Mouse (Mus musculus): ENCODE results near the gene Gm37240. TPM values are rescaled to one million over a fixed set of nuclear protein-coding genes. Genes with fewer than 3 reads are reported as not detected.

The Gm37240 gene
- polyA plus RNA-seq, 1 experiment from 2014 or later, result 0.16 TPM

DNA sequence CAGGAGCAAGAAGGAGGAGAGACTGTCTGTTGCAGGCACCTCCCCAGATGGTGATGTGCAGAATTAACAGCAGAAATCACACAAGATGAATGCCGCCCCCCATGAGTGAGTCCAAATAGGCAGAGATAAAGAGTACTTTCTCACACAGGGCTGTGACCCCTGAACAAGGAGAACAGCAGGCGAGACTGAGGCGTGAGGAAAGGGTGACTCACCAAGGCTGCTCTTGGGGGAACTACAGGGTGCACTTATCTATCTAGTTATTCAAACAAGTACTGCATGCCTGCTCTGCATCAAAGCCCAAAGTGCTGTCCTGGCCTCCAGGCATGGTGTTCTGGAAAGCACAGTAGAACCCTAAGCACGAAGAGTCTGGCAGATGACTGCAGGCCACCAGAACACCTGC is 113.4 kb downstream of the Gm37240 start:
- no peaks in the 10 kb centered on the region for H3K4me1 ChIP-seq (replicated peaks)
- H3K27me3 ChIP-seq, result no peaks in the 10 kb centered on the region
- WGBS, result 83% methylated on average over 4 of the region's 4 CpGs
- no peak overlapping the region for H3K4me3 ChIP-seq (replicated peaks)
- no peak overlapping the region for H3K27ac ChIP-seq
- no peak overlapping the region for H3K4me2 ChIP-seq (replicated peaks)
- H3K9ac ChIP-seq (replicated peaks), result no peak overlapping the region
- no peaks in the 10 kb centered on the region for H3K9me3 ChIP-seq
- no peak for ATAC-seq
- no peaks in the 10 kb centered on the region for H3K36me3 ChIP-seq

DNA sequence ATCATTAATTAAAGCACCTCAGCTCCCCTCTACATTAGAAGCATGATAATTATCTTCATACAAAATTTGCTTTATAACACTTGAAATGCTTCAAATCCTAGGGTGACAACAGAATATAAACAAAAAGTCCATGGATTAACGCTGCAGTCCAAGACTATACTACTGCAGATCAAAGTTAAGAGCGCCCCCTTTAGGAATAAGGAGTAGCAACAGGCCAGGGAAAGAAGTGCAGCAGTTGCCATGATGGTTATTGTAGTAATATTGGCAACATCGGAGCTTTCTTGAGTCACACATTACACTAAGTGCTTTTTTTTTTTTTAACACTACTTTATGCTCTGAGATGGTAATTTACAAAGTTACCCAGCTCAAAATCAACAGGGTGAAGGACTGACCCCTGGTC is 113.9 kb downstream of the Gm37240 start:
- Histone ChIP-seq H3K9ac (replicated peaks) (no peak overlapping the region), H3K9me3 (no peaks in the 10 kb centered on the region), H3K4me3 (replicated peaks) (no peak overlapping the region), H3K4me1 (replicated peaks) (no peaks in the 10 kb centered on the region), H3K4me2 (replicated peaks) (no peak overlapping the region), H3K27ac (no peak overlapping the region), H3K36me3 (no peaks in the 10 kb centered on the region), H3K27me3 (no peaks in the 10 kb centered on the region)
- WGBS, result 48% methylated on average over 3 of the region's 3 CpGs
- no peak for ATAC-seq

DNA sequence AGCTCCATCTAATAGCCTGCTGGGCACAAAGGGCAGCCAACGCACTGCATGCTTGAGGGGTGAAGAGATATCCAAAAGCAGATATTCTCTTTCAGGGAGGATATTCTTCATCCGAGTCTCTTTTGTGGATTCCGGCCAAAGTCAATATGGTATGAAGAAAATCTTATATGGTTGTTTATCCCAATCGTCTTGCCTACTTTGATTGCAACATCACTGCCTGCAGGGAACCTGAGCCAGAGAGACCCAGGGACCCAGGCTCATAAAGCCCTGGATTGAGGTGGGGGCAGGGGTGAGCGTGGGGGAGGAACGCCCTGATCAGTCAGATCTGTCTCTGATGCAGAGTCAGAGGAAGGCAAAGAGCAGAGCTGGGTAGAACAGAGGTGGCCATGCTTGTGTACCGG is 122.4 kb downstream of the Gm37240 start:
- H3K27ac ChIP-seq, result peak overlapping the region; percentile 9; the same call in 1 of the 2 replicates
- 38% methylated on average over 7 of the region's 7 CpGs for WGBS

DNA sequence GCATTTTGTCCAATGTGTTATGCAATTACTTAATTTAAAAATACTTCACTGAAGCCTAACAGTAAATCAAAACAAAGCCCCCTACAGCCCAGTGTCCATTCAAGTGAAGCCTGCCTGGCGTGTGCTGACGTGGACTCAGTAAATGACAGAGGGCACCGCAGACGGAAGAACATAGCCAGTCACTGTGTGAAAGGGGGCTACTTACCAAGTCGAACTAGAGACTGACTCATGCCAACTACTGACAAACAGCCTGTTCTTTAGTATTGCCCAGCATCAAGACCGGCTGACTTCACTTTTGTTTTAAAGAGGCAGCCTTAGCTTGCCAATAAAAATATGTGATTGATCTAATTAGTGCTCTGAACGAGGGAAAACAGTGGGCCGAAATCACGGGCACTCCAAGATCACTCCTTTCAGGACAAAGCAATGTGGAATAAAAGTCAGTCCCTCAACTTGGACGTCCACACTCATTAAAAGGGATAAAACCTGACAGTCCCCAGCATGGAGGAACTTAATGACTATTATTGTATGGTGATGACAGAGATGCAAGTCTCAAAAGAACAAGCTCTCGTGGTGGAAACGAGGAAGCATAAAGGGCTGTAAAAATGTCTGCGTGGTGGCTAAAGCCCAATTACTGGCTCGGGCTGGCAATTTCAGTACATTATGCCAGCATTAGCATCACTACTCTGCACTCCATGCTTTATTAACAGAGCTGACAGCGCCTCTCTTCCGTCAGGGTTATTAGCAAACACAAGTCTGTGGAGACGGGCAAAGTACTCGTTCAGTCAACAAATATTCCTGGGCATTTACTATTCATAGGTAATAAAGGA is 123.1 kb downstream of the Gm37240 start:
- WGBS, result 29% methylated on average over 18 of the region's 18 CpGs
- Histone ChIP-seq H3K9me3 (no peaks in the 10 kb centered on the region), H3K9ac (replicated peaks) (no peak overlapping the region), H3K4me2 (replicated peaks) (no peak overlapping the region), H3K36me3 (no peaks in the 10 kb centered on the region), H3K27me3 (no peaks in the 10 kb centered on the region), H3K4me3 (replicated peaks) (no peak overlapping the region), H3K4me1 (replicated peaks) (peaks cover 13% of the 10 kb centered on the region), H3K27ac (peak overlapping the region; percentile 9; the same call in 1 of the 2 replicates)
- peak; percentile 63 for ATAC-seq

More for the DNA sequence above, 122.4 kb downstream of the Gm37240 start:
- no peaks in the 10 kb centered on the region for H3K27me3 ChIP-seq
- peaks cover 13% of the 10 kb centered on the region for H3K4me1 ChIP-seq (replicated peaks)
- ATAC-seq, result no peak
- no peaks in the 10 kb centered on the region for H3K36me3 ChIP-seq
- 0 out of 2 replicates have a peak overlapping the region, but pooled peaks have one; percentile 2 for H3K4me2 ChIP-seq (replicated peaks)
- no peaks in the 10 kb centered on the region for H3K9me3 ChIP-seq
- no peak overlapping the region for H3K9ac ChIP-seq (replicated peaks)
- no peak overlapping the region for H3K4me3 ChIP-seq (replicated peaks)

DNA sequence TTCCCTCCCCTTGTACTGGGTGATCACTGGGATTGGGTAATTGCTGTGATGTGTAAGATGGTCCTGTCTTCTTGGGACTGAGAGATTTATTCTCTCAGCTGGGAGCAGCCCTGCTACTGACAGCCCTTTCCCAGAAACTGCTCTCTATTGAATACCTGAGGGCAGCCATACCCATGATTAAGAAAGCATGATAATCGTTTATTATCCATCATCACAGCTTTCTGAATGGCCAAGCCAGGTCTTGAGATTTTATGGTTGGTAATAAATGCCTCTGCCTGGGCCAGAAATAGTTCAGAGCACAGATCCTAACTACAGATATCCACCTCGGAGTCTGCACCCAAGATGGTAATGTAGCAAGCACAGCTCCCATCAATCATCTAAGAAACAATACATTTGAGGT is 129.4 kb downstream of the Gm37240 start:
- Histone ChIP-seq H3K36me3 (no peaks in the 10 kb centered on the region), H3K4me2 (replicated peaks) (no peak overlapping the region), H3K27me3 (no peaks in the 10 kb centered on the region), H3K27ac (no peak overlapping the region), H3K4me3 (replicated peaks) (no peak overlapping the region), H3K9me3 (no peaks in the 10 kb centered on the region), H3K9ac (replicated peaks) (no peak overlapping the region), H3K4me1 (replicated peaks) (no peaks in the 10 kb centered on the region; the same call in 1 of the 2 replicates)
- no peak for ATAC-seq
- 73% methylated on average over 2 of the region's 2 CpGs for WGBS

DNA sequence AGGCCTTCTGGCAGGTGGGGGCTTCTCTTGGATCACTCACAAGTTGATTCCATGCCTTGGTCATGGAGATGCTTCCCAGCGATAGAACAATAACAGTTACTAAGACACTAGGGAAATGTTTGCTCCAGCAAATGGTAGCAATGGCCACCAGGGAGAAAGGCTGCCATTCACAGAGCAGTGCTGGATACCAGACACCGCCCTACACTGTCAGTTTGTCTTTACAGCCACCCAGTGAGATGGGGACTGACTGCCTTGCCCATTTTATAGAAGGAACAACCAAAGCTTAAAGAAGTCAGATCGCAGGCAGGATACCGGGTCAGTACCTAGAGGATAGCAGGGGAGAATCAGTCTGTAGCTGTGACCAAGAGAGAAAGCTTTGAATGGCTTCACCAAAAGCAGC is 129.9 kb downstream of the Gm37240 start:
- Histone ChIP-seq H3K4me2 (replicated peaks) (no peak overlapping the region), H3K36me3 (no peaks in the 10 kb centered on the region), H3K9ac (replicated peaks) (no peak overlapping the region), H3K27ac (no peak overlapping the region), H3K4me3 (replicated peaks) (no peak overlapping the region), H3K9me3 (no peaks in the 10 kb centered on the region), H3K4me1 (replicated peaks) (no peaks in the 10 kb centered on the region; the same call in 1 of the 2 replicates), H3K27me3 (no peaks in the 10 kb centered on the region)
- 87% methylated on average over 4 of the region's 4 CpGs for WGBS
- no peak for ATAC-seq

DNA sequence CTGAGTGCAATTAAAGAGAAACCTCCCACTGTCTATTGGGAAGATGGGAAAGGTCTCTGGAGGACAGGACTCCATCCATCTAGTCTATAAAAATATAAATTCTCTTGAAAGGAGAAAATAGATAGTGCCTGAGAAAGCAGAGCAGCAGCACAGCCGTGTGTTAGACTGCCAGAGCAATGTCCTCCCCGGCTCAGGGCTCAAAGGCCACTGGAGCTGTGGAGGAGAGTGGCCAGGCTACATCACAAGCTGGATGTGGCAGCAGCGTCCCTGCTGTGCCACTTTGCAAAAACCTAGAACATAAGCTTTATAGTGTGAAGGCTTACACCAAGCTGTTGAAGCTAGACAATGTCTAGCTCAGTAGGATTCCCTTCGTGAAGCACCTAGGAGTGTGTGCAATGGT is 138.0 kb downstream of the Gm37240 start:
- Histone ChIP-seq H3K27ac (no peak overlapping the region), H3K4me1 (replicated peaks) (no peaks in the 10 kb centered on the region; the same call in 1 of the 2 replicates), H3K4me2 (replicated peaks) (no peak overlapping the region), H3K27me3 (no peaks in the 10 kb centered on the region), H3K9ac (replicated peaks) (no peak overlapping the region), H3K36me3 (no peaks in the 10 kb centered on the region), H3K4me3 (replicated peaks) (no peak overlapping the region), H3K9me3 (no peaks in the 10 kb centered on the region)
- WGBS, result 56% methylated on average over 4 of the region's 4 CpGs
- no peak for ATAC-seq

DNA sequence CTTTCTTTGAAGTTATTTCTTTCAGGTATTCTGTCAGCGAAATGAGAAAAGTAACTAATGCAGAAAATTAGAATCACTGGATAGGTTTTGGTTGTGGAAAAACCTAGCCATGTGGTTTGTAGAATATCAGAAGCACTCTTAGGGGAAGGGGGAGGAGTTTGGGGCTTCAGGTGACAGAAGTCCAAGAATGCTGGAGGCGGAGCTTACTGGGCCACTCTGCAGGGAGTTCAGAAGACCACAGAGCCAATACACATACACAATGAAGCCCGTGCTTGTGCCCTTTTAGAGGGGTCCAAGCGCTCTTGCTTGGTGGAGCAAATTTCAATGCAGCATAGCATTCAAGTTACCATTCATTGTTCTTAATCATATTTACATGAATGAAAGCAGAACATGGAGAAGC is 138.5 kb downstream of the Gm37240 start:
- ATAC-seq, result no peak
- Histone ChIP-seq H3K27ac (no peak overlapping the region), H3K27me3 (no peaks in the 10 kb centered on the region), H3K4me1 (replicated peaks) (no peaks in the 10 kb centered on the region; the same call in 1 of the 2 replicates), H3K4me3 (replicated peaks) (no peak overlapping the region), H3K4me2 (replicated peaks) (no peak overlapping the region), H3K9ac (replicated peaks) (no peak overlapping the region), H3K36me3 (no peaks in the 10 kb centered on the region), H3K9me3 (no peaks in the 10 kb centered on the region)
- 23% methylated on average over 4 of the region's 4 CpGs for WGBS

DNA sequence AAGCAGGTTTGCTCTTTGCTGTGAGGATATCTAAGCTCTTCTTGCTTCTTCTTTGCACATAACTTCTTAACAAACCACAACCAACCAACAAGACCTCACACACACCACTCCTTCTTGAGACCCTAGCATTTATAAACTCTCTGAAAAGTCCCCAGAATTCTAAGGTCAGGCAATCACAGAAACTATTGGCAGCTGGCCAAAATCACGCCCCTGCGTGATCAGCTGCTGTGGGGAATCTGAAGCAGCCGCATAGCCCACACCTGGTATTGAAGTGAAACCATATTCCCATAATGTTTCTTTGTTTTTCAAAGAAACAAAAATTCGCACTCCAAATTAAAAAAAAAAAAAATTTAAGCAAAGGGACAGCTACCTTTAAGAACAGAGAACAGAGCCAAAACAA is 141.2 kb downstream of the Gm37240 start:
- Histone ChIP-seq H3K9ac (replicated peaks) (no peak overlapping the region), H3K36me3 (no peaks in the 10 kb centered on the region), H3K4me2 (replicated peaks) (no peak overlapping the region), H3K9me3 (no peaks in the 10 kb centered on the region), H3K27me3 (no peaks in the 10 kb centered on the region), H3K4me3 (replicated peaks) (no peak overlapping the region), H3K27ac (no peak overlapping the region), H3K4me1 (replicated peaks) (no peaks in the 10 kb centered on the region; the same call in 1 of the 2 replicates)
- ATAC-seq, result no peak
- 79% methylated on average over 4 of the region's 4 CpGs for WGBS

DNA sequence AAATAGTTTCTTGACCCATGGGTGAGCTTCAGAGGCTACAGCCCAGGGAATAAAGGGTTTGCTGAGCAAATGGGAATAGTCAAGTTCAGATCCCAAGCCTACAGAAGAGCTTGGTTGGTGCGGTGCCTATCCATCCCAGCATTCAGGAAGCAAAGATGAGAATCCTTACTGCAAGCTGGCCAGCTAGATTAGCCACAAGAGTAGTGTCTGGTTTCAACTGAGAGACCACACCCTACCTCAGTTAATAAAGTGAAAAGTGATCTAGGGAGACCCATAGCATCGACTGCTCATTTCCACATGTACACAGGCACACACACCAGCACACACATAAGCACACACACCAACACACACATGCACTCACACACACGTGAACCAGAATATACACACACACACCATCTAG is 145.6 kb downstream of the Gm37240 start:
- Histone ChIP-seq H3K4me2 (replicated peaks) (no peak overlapping the region), H3K9ac (replicated peaks) (no peak overlapping the region), H3K27me3 (no peaks in the 10 kb centered on the region), H3K27ac (no peak overlapping the region), H3K4me1 (replicated peaks) (no peaks in the 10 kb centered on the region), H3K4me3 (replicated peaks) (no peak overlapping the region), H3K9me3 (no peaks in the 10 kb centered on the region), H3K36me3 (no peaks in the 10 kb centered on the region)
- 92% methylated on average over 3 of the region's 3 CpGs for WGBS
- ATAC-seq, result no peak

DNA sequence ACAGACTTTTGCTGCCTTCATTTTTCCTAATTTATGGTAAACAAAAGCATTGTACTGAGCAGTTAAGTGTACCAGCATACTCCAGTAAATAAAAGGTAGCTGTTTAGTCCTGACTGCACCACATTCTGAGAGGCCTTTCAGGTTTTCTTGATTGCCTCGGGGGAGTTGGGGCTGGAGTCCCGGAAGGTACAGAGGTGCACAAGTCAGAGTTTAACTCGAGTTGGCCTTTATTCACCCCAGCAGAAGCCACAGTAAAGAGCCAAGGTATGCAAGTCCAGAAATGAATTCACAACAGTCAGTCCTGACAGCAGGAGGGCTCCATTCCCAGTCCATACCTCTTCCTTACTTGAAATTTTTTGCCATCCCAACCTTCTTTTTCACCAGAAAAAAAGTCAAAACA is 148.7 kb downstream of the Gm37240 start:
- no peak for ATAC-seq
- Histone ChIP-seq H3K4me1 (replicated peaks) (no peaks in the 10 kb centered on the region), H3K27ac (no peak overlapping the region), H3K27me3 (no peaks in the 10 kb centered on the region), H3K4me2 (replicated peaks) (no peak overlapping the region), H3K9me3 (no peaks in the 10 kb centered on the region), H3K4me3 (replicated peaks) (no peak overlapping the region), H3K9ac (replicated peaks) (no peak overlapping the region), H3K36me3 (no peaks in the 10 kb centered on the region)
- WGBS, result 83% methylated on average over 3 of the region's 3 CpGs

DNA sequence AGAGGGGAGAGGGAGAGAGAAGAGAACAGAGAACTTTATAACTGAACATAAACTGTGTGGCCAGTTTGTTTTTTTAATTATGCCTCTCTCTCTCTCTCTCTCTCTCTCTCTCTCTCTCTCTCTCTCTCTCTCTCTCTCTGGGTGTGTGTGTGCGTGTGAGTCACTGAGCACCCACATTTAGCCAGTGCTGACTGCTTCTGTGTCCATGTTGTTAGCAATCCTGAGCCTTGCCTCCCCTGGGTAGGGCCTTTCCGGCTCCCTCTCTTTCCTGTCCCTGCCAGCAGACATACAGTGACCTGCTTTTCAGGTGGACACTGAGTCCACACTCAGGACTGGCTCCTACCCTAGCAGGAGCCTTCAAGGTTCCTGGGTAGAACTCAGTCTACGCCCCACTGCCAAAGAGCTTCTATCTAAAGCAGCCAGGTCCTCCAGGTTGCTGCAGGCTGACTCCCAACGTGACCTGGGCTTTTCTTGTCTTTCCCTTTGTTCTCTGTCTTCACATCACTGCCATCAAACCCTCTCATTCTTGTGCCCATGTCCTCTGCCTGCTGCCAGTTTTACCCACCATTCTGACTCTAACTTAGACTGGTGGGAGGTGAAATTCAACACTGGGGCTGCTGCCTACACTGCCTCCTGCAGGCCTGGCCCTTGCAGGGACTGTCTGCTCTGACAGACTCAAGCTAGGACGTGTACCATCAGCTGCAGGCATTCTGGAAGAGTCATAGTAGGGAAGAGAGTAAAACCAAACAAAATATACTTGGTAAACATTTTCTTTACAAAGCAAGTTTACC is 153.2 kb downstream of the Gm37240 start:
- Histone ChIP-seq H3K9ac (replicated peaks) (no peak overlapping the region), H3K27ac (no peak overlapping the region), H3K4me3 (replicated peaks) (no peak overlapping the region), H3K36me3 (no peaks in the 10 kb centered on the region), H3K4me2 (replicated peaks) (no peak overlapping the region), H3K27me3 (no peaks in the 10 kb centered on the region), H3K4me1 (replicated peaks) (no peaks in the 10 kb centered on the region), H3K9me3 (no peaks in the 10 kb centered on the region)
- ATAC-seq, result no peak
- WGBS, result 78% methylated on average over 5 of the region's 5 CpGs

Data from midbrain, embryonic 13.5 days (tissue).